Mouse (Mus musculus) natural killer cell, adult 2 months (primary cell): ENCODE measurements around the gene F13a1.

ENCODE experiments used
- DNase-seq, 2 experiments: peaks; one replicate each; pipeline ENCODE4 v3.0.0; 2022; ENCODE audit warnings: low spot score in 2 of 2

F13a1 gene

DNA sequence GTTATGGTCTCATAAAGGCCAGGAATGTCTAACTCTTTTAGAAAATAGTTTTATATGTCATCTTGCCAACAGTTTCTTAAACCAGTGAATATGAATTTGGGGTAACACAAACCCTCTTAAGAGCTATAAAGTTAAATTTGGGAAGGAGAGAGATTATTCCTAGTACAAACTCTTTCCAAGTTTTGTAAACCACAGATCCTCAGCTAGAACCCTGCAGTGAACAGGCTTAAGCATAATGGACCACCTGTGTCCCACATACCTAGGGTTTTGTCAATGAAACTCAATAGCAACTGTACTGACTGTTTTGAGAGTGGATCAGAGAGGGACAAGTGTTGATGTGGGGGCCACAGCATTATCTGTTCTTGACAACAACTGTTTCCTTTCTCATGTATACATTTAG is 96.4 kb downstream of the F13a1 start:
- DNase-seq, result no peak

DNA sequence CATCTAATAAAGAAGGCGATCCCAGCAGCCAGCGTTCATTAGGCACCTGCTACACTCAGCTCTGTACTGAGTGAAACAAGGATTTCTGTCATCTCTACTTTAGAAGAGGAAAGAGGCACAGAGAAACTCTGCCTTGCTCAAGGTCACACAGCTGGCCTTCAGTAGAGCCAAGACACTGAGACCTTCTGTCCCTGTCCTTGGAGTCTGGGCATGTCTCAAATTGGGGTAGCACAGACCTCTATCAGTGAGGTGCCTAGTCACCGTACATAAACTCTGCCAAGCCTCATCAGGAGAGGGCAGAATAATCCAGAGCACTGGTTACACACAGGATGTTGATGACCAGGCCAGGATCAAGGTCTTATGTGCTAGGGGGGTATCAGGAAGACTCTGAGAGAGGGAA is 108.2 kb downstream of the F13a1 start:
- no peak for DNase-seq

- no peak for DNase-seq
These were observed 118.0 kb downstream of the F13a1 start for GRCm38 (mm10) chr13:36932066-36932465.

DNA sequence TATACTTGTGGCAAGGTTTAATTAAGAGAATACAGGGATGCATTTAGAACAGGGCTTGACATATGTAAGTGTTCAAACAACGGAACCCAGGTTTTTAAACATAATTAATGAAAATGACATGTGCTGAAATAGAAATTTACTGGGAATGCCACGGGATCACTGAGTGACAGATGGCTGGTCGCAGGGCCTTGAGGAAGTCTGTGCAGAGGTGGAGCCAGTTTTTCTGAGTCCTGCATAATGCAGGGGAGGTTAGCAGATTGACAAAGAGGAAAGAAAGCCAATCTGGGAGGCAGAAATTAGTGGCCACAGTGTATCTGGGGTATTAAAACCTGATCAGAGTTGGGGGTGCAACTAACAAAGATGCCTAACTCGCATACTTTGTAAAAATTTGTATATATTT is 130.3 kb downstream of the F13a1 start:
- no peak for DNase-seq

DNA sequence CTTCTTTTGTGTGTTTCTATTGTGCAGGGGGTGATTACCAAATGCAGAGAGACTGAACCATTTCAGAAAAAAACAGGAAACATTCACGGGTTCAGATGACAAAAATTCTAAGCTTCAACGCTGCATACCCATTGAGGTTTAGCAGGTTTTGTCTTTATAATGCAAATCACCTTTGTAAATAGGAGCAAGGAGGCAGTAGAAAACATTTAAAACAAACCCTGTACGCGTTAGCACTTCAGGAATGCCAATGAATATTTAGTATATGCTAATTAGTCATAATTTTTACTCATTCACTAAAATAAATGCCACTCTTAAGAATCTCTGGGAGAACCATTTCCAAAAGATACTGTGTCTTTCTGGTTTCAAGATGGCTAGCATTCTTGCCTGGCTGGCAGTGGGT is 146.2 kb downstream of the F13a1 start:
- no peak for DNase-seq

- DNase-seq, result no peak
These were observed 146.6 kb downstream of the F13a1 start for GRCm38 (mm10) chr13:36903447-36903846.

GRCm38 (mm10) chr13:36901603-36902002 is 148.4 kb downstream of the F13a1 start:
- no peak for DNase-seq

DNA sequence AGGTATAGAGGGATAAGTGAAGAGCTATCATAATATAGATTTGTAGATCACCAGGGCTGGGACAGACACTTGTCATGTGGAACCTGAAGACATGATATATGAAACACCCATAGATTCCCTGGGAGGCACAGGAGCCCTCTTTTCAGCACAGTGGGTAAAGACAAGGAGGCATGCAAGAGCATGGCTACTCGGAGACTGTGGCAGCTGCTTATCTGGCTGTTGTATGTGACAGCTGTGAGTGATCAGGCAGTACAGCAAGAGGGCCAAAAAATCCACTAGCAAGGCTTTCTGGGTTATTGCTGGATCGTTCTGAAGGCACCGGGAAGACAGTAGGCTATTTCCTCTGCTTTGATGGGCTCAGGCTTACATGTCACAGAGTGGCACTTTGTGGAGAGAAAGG is 149.0 kb downstream of the F13a1 start:
- DNase-seq, result no peak

GRCm38 (mm10) chr13:36896061-36896460 is 154.0 kb downstream of the F13a1 start:
- DNase-seq, result no peak

- no peak for DNase-seq
These were observed 156.3 kb downstream of the F13a1 start for GRCm38 (mm10) chr13:36893762-36894161.

- no peak for DNase-seq
These were observed 157.8 kb downstream of the F13a1 start for GRCm38 (mm10) chr13:36892216-36892615.

DNA sequence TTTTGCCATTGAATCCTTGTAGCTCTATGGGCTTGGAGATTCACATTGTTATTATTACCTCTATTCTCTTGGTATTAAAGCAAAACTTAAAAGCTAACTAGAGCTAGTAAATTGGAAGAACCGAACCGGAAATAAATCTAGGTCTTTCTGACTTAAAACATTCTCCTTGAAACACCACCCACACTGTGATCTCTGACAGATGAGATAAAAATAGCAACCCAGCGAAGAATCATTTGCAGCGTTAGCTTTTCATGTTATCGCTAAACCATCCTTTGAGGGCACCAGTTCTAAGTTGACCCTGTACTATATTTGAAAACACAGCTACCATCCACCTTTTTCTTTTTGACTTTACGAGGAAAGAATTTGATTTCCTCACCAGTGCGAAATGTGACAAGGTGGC is 164.1 kb downstream of the F13a1 start:
- no peak for DNase-seq

GRCm38 (mm10) chr13:36839111-36839510 is 210.9 kb downstream of the F13a1 start:
- no peak for DNase-seq
